Mouse (Mus musculus) CD4-positive helper T cell, adult 2 months (primary cell): ENCODE measurements around the gene Asap2.

ENCODE experiments used
- DNase-seq: peaks from one replicate; pipeline ENCODE4 v3.0.0-alpha.2; 2012; ENCODE audit warnings: low read depth, missing footprints, low spot score

The Asap2 gene

GRCm38 (mm10) chr12:21264970-21265369 is 274.7 kb downstream of the Asap2 start:
- DNase-seq, result no peak

DNA sequence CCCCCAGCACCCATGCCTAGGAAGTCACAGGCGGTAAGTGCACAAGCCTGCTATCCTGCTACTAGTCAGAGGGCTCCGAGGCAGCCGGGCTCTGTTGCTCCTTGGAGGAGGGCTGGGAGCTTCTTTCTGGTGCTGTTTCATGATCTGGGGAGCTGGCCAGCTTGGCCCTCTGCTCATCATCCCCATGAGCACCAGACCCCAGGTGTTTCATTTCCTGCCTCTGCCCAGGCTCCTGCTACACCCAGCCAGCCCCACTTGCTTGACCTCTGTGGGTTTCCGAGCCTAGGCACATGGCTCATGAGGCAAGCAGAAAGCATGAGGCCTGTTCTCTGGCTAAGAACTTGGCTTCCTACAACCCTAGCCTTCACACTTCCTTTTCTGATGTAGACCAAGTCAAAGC is 275.2 kb downstream of the Asap2 start:
- DNase-seq, result no peak

GRCm38 (mm10) chr12:21265946-21266783 is 275.9 kb downstream of the Asap2 start:
- DNase-seq, result peak; percentile 29

DNA sequence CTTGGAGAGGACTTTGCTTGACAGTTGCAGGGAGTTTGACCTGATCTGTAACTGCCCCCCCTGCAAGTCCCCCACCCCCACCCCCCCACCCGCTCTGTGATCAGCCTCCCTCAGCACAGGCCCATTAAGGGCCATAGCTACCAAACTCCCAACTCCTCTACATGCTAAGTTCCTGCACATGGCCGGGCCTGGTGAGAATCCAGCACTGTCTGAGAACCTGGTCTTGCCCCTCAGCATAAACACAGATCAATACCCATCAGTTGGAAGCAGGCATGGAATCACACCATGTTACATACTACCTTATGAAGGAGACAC is 276.5 kb downstream of the Asap2 start:
- DNase-seq, result no peak

DNA sequence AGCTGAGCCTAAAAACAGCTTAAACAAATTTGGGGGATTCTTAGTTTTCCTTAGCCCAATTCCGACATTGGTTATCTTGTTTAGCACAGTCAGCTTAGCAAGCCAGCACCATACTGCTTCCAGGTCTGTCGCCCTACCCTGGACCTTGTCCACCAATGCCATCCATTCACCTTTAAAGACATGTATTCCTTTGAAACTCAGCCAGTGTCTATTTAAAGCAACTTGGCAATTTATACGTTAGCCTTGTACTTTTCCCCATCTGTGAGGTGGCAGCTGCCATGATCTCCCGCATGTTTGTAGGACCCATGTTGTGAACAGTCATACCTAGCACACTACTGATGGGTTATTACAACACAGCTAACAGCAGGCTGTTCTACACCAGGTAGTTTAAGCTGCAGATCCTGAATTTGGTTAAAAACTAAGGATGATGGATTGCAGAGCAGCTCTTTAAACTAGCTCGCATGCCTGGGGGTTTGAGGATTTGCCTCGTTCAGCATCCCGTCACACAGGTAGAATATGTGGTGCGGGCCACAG is 277.9 kb downstream of the Asap2 start:
- no peak for DNase-seq

DNA sequence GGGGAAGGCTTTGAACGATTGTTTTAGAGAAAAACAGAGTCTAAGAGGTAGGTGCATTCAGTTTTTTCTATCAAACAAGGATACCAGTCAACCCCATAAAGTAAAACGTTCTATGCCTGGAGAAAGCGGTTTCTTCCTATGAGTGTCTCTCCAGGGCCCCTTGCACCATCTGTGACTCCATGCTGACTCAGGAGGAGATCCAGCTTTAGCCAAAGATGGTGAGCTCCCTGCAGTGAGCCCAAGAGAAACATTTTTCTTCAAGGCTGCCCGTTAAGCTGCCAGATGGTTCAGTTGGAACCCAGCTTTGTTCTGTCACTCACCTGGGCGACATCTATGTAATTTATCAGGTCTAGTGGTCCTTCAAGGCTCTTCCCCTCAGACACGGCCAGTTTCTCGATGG is 284.2 kb downstream of the Asap2 start:
- DNase-seq, result no peak

DNA sequence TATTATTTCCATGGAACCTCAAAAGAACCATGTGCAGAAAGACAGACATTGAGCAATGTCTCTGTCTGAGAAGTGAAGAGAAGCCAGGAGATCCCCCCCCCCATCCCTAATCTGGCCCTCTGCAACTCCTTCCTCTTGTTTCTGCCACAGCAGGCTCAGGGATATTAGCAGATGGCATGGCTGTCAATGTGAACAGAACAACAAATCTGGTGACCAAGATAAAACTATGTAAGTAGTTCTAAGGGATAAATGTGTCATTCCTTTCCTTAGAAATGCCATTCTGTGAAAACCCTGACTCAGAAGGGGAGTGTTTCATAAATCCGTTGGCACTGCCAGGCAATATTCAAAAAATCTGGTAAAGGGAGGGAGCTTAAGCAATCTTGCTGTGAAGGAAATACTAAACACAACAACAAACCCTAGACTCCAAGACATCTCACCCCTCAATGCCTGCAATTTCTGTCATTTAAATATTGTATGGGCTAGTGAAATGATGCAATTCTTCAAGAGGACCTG is 287.1 kb downstream of the Asap2 start:
- no peak for DNase-seq

GRCm38 (mm10) chr12:21284761-21285441 is 294.6 kb downstream of the Asap2 start, which contains the start of gene Cpsf3:
Gene Cpsf3 (plus strand): TSS chr12:21285391.
- peak; percentile 42 for DNase-seq

- DNase-seq, result no peak
Observed at GRCm38 (mm10) chr12:21285508-21286242, 295.4 kb downstream of the Asap2 start.

DNA sequence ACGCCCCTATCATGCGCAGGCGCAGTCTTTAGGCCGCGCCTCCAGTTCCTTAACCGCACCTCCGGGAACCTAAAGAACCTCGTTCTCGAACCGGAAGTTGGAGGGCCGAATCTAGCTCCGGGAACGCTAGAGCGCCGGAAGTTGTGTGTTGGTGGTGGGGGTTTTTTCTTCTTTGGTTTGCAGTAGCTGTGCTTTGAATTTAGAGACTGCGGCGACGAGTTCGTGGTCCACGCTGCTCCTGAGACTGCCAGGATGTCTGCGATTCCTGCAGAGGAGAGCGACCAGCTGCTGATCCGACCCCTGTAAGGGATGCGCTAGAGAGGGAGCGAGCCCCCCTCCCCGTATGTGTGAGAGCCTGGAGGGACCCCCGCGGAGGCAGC is 296.0 kb downstream of the Asap2 start, which contains the start of gene Itgb1bp1:
TSS of gene Itgb1bp1 (minus strand) at position 42 of the 380 bp plus-strand sequence.
- DNase-seq, result peak; percentile 98

DNA sequence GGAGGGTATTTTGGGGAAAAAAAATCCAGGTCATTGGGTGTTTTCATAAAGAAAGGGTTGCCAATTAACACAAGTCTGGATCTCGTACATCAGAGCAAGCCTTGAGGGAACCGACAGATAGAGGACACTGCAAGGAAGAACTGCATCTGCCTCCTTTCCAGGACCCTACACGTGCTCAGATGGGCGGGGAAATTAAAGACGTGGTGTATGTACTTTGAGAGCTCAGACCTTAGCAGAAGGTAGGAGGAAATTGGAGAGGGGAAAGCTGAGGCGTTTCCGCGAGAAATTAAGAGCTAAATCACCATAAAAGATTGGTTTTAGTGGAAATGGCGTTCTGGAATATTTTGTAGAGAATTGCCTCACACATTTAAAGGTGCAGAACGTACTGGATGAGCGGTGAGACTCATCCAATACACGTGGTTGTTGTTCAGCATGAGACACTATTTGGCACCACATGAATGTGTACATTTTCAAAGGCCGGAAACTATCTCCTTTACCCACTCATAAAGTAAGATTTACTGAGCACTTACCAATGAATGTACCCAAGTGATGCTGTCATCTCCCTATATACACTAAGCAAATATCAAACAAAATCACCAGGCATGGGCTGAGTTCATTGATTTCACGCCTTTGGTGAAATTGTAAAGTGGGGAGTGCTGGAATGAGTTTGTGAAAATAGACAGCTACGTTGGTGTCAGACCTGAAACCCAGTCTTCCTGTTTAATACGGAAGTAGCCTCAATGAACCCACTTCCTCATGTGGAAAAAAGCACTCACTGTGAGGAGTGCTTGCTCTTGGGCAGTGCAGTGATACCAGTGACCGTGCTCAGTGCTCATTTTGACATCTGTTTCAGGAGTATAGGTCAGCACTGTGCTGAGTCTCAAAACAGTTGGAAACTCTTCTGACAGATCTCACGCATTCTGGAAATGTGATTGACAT is 296.7 kb downstream of the Asap2 start:
- DNase-seq, result peak; percentile 75

DNA sequence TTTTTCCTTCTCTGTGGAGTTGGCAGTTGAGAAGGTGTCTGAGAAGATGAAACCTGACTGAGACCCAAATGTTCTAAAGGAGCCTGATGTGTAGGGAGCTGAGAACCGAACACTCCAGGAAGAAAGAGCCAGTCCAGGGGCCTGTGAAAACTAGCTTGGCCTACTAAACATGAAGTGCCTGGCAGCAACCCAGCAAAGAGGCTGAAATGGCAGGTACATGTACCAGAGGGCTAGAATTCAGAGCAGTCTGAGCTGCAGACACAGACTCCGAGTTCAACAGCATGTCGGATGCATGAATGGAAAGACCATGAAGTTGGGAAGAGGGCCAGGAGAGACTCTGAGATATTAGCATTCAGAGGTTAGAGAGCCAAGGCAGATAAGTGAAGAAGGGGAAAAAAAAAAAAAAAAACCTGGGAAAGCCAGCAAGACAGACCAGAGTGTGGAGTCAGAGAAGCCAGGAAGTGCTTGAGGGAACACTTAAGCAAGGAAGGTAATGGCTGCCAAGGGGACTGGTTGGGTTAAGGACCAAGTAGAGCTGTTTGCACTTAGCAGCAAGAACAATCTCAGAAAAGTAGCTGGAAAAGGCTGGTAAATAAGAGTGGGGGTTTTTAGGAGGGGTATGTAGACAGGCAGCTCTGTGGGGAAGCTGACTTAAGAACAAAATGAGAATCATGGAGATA is 298.6 kb downstream of the Asap2 start:
- DNase-seq, result no peak

DNA sequence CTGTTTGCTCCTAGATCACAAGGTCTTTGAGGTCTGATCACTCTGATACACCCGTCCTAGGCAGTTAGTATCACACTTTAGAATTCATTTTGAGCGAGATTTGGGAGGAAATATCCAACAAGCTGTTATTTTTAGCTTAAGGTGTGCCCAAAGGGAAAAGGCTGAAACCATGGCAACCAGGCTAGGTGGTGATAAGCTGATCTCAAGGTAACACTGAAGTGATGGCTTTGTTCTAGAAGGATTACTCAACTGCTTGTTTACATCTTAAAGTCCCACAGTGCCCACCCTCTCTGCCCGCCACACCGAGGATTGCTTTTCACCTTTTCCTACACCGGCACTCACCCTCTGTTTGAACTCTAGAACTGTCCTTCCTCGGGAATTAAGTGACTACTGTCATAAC is 299.4 kb downstream of the Asap2 start:
- DNase-seq, result no peak

DNA sequence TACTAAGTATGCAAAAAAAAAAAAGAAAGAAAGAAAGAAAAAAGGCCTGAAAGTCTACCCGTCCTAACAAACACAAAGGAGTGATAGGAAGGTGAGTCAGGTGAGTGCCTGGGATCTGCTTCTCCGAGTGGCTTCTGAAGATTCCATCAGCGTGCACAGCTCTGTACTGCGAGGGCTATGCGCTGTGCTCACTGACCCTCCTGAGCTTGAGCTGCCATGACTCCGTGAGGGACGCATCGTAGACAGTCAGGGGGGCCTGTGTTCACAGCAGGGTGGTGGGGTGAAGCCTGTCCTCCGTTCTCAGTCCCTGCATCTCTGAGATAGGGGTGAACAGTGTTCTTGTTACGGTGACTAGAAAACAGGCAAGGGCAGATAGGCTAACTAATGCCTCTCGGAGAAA is 308.6 kb downstream of the Asap2 start:
- no peak for DNase-seq

- no peak for DNase-seq
Observed at GRCm38 (mm10) chr12:21301324-21301723, 311.1 kb downstream of the Asap2 start.

GRCm38 (mm10) chr12:21301932-21302331 is 311.7 kb downstream of the Asap2 start:
- no peak for DNase-seq

GRCm38 (mm10) chr12:21302361-21302783 is 312.1 kb downstream of the Asap2 start:
- DNase-seq, result no peak

- DNase-seq, result no peak
Observed at GRCm38 (mm10) chr12:21305741-21306140, 315.5 kb downstream of the Asap2 start.

DNA sequence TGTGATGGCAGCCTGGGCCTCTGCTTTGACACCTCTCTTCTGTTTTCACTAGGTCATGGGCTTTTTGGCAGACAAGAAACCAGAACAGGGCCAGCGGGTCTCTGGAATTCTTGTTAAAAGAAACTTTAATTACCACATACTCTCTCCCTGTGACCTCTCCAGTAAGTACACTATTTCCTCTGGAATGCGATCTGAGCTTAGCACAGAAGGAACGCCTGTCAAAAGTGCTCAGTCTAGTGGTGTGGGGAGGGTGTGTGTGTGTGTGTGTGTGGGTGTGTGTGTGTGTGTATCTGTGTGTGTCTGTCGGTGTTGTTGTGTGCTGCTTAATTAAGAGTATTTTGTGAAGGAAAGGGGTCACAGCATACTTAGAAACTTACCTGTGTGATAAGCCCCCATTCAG is 316.5 kb downstream of the Asap2 start:
- no peak for DNase-seq

DNA sequence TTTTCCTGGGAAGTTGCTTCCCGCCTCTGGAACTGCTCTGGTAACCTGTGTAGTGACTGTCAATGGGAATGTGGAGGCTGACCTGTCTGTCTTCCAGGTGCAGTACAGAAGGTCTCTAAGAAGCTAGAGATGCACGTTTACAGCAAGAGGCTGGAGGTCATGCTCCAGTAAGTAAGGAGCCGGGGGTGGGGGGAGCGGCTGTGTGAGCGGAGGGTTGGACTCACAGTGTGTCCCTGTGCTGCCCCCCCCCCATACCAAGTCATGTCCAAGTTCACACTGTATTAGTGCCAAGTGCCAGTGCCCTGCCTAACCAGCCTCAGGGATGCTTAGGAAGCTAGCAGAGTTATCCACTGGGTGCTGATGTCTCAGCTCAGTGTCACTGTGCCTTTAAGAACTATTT is 321.9 kb downstream of the Asap2 start:
- no peak for DNase-seq
